Mouse (Mus musculus) brain, embryonic 14.5 days (tissue): Measurements from ENCODE around the gene Parp14.

ENCODE experiments used
- CTCF ChIP-seq: fragments of 200-500 bp; IDR thresholded peaks from 2 replicates; pipeline ENCODE4 v1.5.1; 2012; ENCODE audit warnings: inconsistent platforms, mild to moderate bottlenecking, moderate library complexity, borderline replicate concordance; ENCODE audit not compliant: insufficient read depth, insufficient read length; ENCODE audit errors: extremely low read depth
- POLR2A ChIP-seq: fragments of 200-500 bp; IDR thresholded peaks from 2 replicates; pipeline ENCODE4 v1.6.1; 2012; ENCODE audit warnings: mild to moderate bottlenecking, inconsistent platforms, borderline replicate concordance; ENCODE audit not compliant: poor library complexity, insufficient read depth, insufficient read length, severe bottlenecking; ENCODE audit errors: extremely low read depth

GRCm38 (mm10) chr16:35894997-35895396, 23.7 kb upstream of the Parp14 start:
- TF ChIP-seq POLR2A (no peak), CTCF (no peak)
